Mouse (Mus musculus) embryonic stem cell, embryonic (primary cell): Measurements from ENCODE around the gene Mxra8.

Experiments
- CTCF ChIA-PET, 4 experiments: fragments of 300-600 bp in 2 of 4; fragments of 350-600 bp in 2 of 4; sonication (Branson Sonifier 250); formaldehyde crosslinking; loops; one replicate each; lab custom pipeline; 2022; ENCODE audit warnings: inconsistent platforms in 2 of 4; lab: Charles Lee
- POLR2A ChIA-PET, 4 experiments: fragments of 300-600 bp in 2 of 4; fragments of 350-600 bp in 2 of 4; sonication (Branson Sonifier 250); formaldehyde crosslinking; loops; one replicate each; lab custom pipeline; 2022; ENCODE audit warnings: antibody characterized with exemption in 4 of 4, inconsistent platforms in 1 of 4; lab: Charles Lee

The Mxra8 gene

GRCm38 (mm10) chr4:155868614-155869298, 29.3 kb downstream of the Mxra8 start:
- POLR2A ChIA-PET, result interaction anchor here in 3 of 4 experiments (0.6 to 3.3 kb wide), 38 partner anchors 8 to 241 kb away, joined by 3 to 16 read pairs (median 4); partner anchors contain the start of genes Ube2j2 (in 2 of the 3), 9430015G10Rik (in 1 of the 3), Acap3 (in 1 of the 3) and Atad3a (in 1 of the 3)
- CTCF ChIA-PET, result interaction anchor here in 2 of 4 experiments (0.5 to 1.7 kb wide), 7 partner anchors 10 to 100 kb away, joined by 3 to 7 read pairs (median 4); no protein-coding TSS in a partner anchor

DNA sequence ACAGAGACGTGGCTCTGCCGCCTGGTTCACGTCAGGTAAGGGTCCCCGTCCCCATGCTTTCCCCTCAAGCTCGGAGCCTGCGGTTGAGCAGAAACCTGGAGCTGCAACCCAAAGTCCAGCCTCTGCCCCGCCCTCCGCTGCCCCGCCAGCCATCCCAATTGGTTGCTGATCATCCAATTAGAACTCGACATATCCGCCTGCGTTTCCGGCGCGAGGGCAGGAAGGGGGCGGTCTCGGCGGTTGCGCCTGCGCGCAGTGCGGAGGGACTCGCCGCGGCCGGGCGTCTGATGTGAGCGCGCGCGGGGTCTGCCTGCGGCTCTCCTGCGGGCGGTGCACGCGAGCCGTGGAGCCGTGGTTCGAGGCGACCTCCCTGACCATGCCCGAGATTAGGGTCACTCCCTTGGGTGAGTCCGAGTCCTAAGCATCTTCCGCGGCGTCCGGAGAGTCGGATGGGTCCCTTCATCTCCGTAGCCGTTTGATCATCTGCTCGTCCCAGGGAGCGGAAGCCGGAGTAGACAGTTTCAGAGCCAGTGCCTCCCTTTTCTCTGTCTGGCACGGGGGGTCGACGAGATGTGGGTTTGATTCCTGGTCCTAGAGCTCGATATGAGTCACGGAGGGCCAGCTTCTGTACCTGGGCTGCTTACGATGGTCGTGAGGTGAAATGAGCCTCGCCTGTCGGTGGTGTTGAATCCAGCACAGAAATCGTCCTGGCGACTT, 30.0 kb downstream of the Mxra8 start, which contains the start of the genes Cptp and Ints11:
Cptp (minus strand) TSS at position 124 of the 717 bp plus-strand sequence.
Ints11 (plus strand) TSS at position 230 of the 717 bp plus-strand sequence.
- CTCF ChIA-PET, result interaction anchor here in 2 of 4 experiments (0.5 to 1.7 kb wide), 7 partner anchors 10 to 99 kb away, joined by 3 to 7 read pairs (median 4); no protein-coding TSS in a partner anchor
- POLR2A ChIA-PET, result interaction anchor here (0.6 to 3.3 kb wide), 44 partner anchors 8 to 332 kb away, joined by 3 to 16 read pairs (median 4); partner anchors contain the start of genes 9430015G10Rik (in 1 of the 4), Acap3 (in 1 of the 4), Atad3a (in 1 of the 4) and Ccnl2 (in 1 of the 4)

DNA sequence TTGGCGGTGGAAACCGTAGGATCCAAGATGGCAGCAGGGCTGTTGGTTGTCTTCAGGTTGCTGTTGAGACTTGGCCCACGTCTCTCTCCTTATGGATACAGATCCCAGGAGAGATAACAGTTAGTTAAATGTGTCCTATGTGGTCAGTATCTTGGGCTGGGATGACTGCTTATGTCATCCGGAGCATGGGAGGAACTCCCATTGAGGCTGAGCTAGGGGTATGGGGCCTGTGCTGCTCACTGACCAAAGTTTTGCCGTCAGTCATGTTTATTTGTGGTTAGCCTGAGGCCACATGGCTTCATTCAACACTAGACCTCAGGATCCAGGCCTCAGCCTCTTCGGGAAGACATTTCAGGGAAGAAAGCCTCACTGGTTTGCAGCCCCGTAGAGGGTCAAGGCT, 31.9 kb downstream of the Mxra8 start:
- ChIA-PET POLR2A (interaction anchor here in 2 of 4 experiments (1.1 to 3.3 kb wide), 3 partner anchors 12 to 23 kb away, joined by 3 to 10 read pairs (median 4); no protein-coding TSS in a partner anchor), CTCF (interaction anchor here in 1 of 4 experiments (0.5 kb wide), 1 partner anchor 23 kb away, joined by 3 read pairs; no protein-coding TSS in a partner anchor)

DNA sequence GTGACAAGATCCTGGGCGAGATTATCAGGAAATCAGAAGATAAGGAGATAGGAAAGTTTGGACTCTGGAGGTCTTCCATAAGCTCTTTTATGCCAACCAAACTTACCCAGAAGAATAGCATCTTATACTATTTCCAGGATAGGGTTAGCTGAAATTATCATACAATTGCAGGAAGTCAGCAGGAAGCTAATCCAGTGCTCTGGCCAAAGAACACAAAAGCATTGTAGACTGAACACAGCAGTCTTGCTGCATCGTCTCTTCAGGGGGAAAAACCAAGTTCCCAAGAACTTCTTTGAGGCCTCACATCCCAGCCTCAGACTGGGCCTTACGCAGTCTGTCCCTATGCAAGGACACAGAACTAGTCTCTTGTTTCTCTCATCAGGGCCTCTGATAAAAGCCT, 44.1 kb downstream of the Mxra8 start:
- CTCF ChIA-PET, result no interaction called here
- POLR2A ChIA-PET, result interaction anchor here in 2 of 4 experiments (0.8 to 2.1 kb wide), 5 partner anchors 8 to 148 kb away, joined by 3 to 6 read pairs (median 3); partner anchors contain the start of genes Acap3 (in 1 of the 2), Cptp (in 1 of the 2), Ints11 (in 1 of the 2) and Pusl1 (in 1 of the 2)

GRCm38 (mm10) chr4:155886330-155886729, 46.9 kb downstream of the Mxra8 start:
- CTCF ChIA-PET, result interaction anchor here in 2 of 4 experiments (1.1 to 1.4 kb wide), 2 partner anchors 9 to 53 kb away, joined by 3 to 4 read pairs; no protein-coding TSS in a partner anchor
- POLR2A ChIA-PET, result interaction anchor here in 3 of 4 experiments (0.8 to 3.3 kb wide), 7 partner anchors 9 to 350 kb away, joined by 3 to 14 read pairs (median 3); partner anchors contain the start of genes Cptp (in 1 of the 3), Ints11 (in 1 of the 3) and Tas1r3 (in 1 of the 3)

DNA sequence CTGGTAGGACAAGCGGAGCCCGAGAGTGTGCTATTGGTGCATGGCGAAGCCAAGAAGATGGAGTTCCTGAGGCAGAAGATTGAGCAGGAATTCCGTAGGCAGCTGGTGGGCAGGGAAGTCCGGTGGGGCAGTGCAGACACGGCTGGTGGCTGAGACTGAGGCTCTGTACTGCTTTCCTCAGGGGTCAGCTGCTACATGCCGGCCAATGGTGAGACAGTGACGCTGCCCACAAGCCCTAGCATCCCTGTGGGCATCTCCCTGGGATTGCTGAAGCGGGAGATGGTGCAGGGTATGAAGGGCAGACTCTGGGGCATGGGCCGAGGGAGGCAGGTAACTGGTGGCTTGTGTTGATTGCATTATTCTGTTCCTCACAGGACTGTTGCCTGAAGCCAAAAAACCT, 48.2 kb downstream of the Mxra8 start:
- CTCF ChIA-PET, result interaction anchor here in 1 of 4 experiments (0.7 kb wide), 1 partner anchor 39 kb away, joined by 3 read pairs; no protein-coding TSS in a partner anchor
- POLR2A ChIA-PET, result interaction anchor here in 2 of 4 experiments (1.1 to 3.3 kb wide), 4 partner anchors 22 to 70 kb away, joined by 3 to 14 read pairs (median 3); partner anchors contain the start of gene Tas1r3 (in 1 of the 2)

- CTCF ChIA-PET, result interaction anchor here in 1 of 4 experiments (0.7 kb wide), 1 partner anchor 40 kb away, joined by 3 read pairs; no protein-coding TSS in a partner anchor
- POLR2A ChIA-PET, result interaction anchor here in 2 of 4 experiments (0.6 to 1.5 kb wide), 6 partner anchors 19 to 75 kb away, joined by 3 read pairs; partner anchors contain the start of genes Ccnl2 (in 1 of the 2), Cptp (in 1 of the 2) and Ints11 (in 1 of the 2)
Observed at GRCm38 (mm10) chr4:155888181-155888580, 48.7 kb downstream of the Mxra8 start.

- POLR2A ChIA-PET, result interaction anchor here in 2 of 4 experiments (0.6 to 1.5 kb wide), 7 partner anchors 9 to 408 kb away, joined by 3 to 4 read pairs (median 3); no protein-coding TSS in a partner anchor
- CTCF ChIA-PET, result interaction anchor here in 1 of 4 experiments (0.7 kb wide), 1 partner anchor 15 kb away, joined by 3 read pairs; no protein-coding TSS in a partner anchor
Observed at GRCm38 (mm10) chr4:155889316-155889715, 49.8 kb downstream of the Mxra8 start.

DNA sequence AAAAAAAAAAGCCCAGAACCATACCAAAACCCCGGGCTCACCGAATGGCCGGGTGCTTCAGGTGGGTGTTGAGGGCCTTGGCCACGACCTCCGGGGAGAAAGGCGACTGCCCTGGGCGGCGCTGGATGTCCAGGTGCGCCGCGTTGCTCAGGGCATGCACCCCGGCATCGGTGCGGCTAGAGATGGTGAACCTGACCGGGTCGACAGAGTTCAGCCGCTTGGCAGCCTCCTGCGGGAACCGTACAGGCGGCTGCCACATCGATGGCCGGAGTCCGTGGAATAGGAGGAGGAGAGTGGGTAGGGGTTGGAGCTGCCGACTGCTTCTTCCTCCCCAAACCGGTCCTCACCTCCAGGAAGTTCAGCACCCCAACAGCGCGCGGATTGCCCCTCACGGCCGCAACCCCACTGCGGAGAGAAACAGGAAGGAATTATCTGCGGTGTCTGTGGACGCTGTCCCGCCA, 51.6 kb downstream of the Mxra8 start:
- POLR2A ChIA-PET, result interaction anchor here in 3 of 4 experiments (0.6 to 3.4 kb wide), 19 partner anchors 8 to 307 kb away, joined by 3 to 9 read pairs (median 3); partner anchors contain the start of genes Ube2j2 (in 2 of the 3), 9430015G10Rik (in 1 of the 3), Aurkaip1 (in 1 of the 3) and C1qtnf12 (in 1 of the 3)

DNA sequence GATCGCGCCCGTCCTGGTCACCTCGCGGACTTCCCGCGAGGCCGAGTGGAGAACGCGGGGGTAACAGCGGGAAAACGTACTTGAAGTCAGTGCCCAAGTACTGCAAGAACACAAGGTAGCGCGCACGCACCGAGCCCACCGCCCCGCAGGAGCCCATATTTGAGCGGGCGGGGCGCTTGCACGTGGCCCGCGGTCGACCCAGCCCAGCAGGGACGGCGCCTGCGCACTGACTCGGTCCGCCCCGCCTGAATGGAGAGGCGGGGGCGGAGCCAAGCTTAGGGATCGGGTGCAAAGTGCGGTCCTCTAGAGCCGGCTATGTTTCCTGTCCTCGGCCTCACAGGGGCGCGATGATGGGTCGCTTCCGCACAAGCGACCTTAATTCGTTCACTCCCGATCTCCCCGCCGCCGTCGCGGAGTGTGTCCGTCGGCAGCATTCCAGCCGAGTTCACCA, 52.1 kb downstream of the Mxra8 start, which contains the start of the genes Pusl1 and Acap3:
Pusl1 (minus strand) TSS at position 231 of the 451 bp plus-strand sequence.
Acap3 (plus strand) TSS at position 272 of the 451 bp plus-strand sequence.
- ChIA-PET CTCF (interaction anchor here in 3 of 4 experiments (0.5 to 2.8 kb wide), 7 partner anchors 13 to 221 kb away, joined by 3 to 7 read pairs (median 3); no protein-coding TSS in a partner anchor), POLR2A (interaction anchor here in 3 of 4 experiments (0.7 to 3.4 kb wide), 25 partner anchors 8 to 307 kb away, joined by 3 to 9 read pairs (median 4); partner anchors contain the start of genes Ube2j2 (in 3 of the 3), 9430015G10Rik (in 1 of the 3), Aurkaip1 (in 1 of the 3) and C1qtnf12 (in 1 of the 3))

More for the DNA sequence above, 51.6 kb downstream of the Mxra8 start:
- CTCF ChIA-PET, result interaction anchor here in 3 of 4 experiments (0.5 to 1.0 kb wide), 6 partner anchors 9 to 222 kb away, joined by 3 to 4 read pairs (median 3); no protein-coding TSS in a partner anchor

DNA sequence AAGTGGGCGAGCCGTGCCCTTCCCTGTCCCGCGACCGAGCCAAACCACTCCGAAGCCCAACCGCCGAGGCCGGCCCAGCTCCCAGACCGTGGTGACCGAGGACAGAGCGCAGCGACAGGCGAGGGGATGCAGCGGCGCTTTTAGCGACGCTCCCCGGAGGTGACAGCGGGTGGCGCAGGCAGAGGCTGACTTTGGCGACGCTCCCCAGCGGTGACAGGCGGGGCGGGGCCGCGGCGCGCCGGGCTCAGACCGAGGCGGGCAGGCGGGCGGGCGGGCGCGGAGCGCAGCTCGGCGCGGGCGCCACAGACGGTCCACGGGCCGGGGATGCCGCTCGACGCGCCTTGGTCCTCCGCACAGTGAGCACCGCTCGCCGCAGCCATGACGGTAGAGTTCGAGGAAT, 52.5 kb downstream of the Mxra8 start:
- ChIA-PET CTCF (interaction anchor here in 3 of 4 experiments (0.6 to 2.8 kb wide), 6 partner anchors 12 to 186 kb away, joined by 3 to 7 read pairs (median 3); no protein-coding TSS in a partner anchor), POLR2A (interaction anchor here in 3 of 4 experiments (0.6 to 3.4 kb wide), 24 partner anchors 9 to 306 kb away, joined by 3 to 9 read pairs (median 4); partner anchors contain the start of genes Ube2j2 (in 3 of the 3), 9430015G10Rik (in 1 of the 3), Aurkaip1 (in 1 of the 3) and C1qtnf12 (in 1 of the 3))

DNA sequence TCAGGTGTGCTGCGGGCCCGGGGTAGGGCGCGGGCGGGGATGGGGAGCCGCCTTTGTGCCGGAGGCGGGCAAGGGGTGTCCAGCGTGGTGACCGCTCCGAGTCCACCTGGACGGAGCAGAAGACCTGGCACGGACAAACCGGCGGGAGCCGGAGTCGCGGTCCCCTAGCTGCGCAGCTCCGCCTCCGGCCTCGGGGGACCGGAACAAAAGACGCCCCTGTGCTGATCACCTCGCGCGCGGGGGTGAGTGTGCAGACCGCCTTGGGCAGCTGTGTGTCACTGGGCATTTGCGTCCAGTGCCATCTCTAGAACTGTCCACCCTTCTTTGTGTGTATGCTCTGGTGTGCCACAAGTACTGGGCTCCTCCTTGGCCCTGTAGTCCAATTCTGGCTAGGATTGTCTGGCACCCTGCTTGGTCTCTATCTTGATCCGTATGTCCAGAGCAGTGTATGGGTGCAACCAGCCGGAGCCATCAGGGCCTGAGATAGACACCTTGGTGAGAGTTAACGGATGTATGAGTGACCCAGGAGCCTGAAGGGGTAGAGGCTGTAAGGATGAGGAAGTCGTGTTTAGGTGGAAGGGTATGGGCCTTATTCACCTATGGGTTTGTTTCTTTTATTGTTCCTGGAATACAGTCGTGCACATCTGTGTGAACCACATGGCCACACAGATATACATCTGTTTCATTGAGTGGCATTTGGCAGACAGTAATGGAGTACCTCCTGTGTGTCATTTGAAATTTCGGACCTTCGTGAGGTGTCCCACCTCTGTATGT, 53.1 kb downstream of the Mxra8 start:
- CTCF ChIA-PET, result interaction anchor here in 1 of 4 experiments (1.9 to 2.8 kb wide), 2 partner anchors 59 to 67 kb away, joined by 4 to 7 read pairs; no protein-coding TSS in a partner anchor
- POLR2A ChIA-PET, result interaction anchor here in 3 of 4 experiments (0.6 to 3.4 kb wide), 19 partner anchors 8 to 223 kb away, joined by 3 to 9 read pairs (median 4); partner anchors contain the start of genes Ube2j2 (in 2 of the 3), 9430015G10Rik (in 1 of the 3), Aurkaip1 (in 1 of the 3) and Cptp (in 1 of the 3)

DNA sequence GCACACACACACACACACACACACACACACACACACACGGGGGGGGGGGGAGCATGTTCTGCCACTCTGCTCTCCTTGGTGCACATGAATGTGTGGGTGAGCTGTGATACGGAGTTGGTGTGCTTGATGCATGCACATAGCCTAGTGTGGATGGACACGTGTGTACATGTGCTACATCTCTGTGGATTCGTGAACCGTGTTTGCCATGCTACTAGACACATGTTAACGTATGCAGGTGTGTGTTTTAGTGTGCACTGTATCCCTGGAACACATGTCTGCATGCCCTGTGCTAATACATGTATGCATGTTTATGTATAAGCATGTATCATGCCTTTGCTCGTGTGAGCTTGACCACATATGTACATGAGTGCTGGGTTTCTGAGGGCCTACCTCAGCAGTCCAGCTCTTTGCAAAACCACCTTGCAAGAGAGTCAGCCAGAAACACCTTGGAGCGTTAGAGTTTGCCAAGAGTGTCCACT, 53.8 kb downstream of the Mxra8 start:
- ChIA-PET POLR2A (interaction anchor here in 2 of 4 experiments (0.7 to 4.2 kb wide), 6 partner anchors 13 to 138 kb away, joined by 4 to 31 read pairs (median 7); partner anchors contain the start of genes Cptp (in 2 of the 2), Ints11 (in 2 of the 2) and Ube2j2 (in 1 of the 2)), CTCF (interaction anchor here in 1 of 4 experiments (1.9 to 2.8 kb wide), 2 partner anchors 59 to 66 kb away, joined by 4 to 7 read pairs; no protein-coding TSS in a partner anchor)
